Mouse (Mus musculus): ENCODE measurements around the gene Fam178b. TPM values are rescaled to one million over a fixed set of nuclear protein-coding genes. Genes with fewer than 3 reads are reported as not detected.
"Not testable (repeated sequence)": the region's sequence is repeated elsewhere in the genome, so short reads cannot be mapped to it uniquely, and the experiment has no call there.

The Fam178b gene
- polyA plus RNA-seq, 1 experiment from 2014 or later, result 5.5 TPM

DNA sequence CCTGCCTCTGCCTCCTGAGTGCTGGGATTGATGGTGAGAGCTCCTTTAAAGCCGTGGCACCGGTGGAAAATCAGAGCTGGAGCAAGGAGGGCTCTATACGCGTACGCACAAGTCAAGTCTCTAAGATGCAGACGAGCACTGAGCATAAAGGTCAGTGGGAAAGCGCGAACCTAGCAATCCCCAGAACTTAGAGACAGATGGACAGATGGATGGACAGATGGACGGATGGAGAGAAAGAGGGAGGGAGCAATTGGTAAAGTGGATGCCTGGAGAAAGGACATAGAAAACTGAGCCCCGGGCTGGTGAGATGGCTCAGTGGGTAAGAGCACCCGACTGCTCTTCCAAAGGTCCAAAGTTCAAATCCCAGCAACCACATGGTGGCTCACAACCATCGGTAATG, 142.2 kb downstream of the Fam178b start:
- Histone ChIP-seq H3K9me3 (ENCODE audit: control insufficient read depth, low read length) (no peaks in the 10 kb centered on the region), H3K27ac (ENCODE audit: low read length) (no peak overlapping the region), H3K9ac (ENCODE audit: low read length) (no peak overlapping the region), H3K36me3 (ENCODE audit: control insufficient read depth, insufficient read depth, low read length) (peaks cover 11% of the 10 kb centered on the region), H3K4me1 (replicated peaks; ENCODE audit: control insufficient read depth, insufficient read depth, low read length) (0 out of 2 replicates have a peak, but pooled peaks cover 5% of the 10 kb centered on the region), H3K4me3 (ENCODE audit: low read length) (no peak overlapping the region), H3K27me3 (ENCODE audit: control insufficient read depth, insufficient read depth, low read depth, low read length) (no peaks in the 10 kb centered on the region), H3K4me2 (ENCODE audit: low read depth, low read length) (no peak overlapping the region)
- WGBS, result 89% methylated on average over 12 of the region's 12 CpGs
- ATAC-seq (ENCODE audit: low read depth), result no peak

DNA sequence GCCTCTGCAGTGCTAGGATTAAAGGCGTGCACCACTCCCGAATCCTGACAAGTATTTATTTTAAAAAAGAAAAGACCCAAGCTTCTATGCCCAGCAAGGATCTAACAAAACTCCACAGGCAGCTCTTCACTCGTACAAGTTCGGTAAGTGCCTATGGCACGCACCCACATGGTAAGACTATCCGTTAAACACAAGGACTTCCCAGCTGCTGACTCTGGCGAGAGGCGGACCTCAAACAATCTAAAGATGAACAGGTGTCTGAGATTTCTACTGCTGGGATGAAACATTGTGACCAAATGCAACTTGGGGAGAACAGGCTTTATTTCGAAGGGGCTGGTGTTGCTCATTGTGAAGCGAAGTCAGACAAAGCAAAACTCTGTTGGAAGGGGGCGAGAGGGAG, 142.9 kb downstream of the Fam178b start:
- Histone ChIP-seq H3K27ac (ENCODE audit: low read length) (no peak overlapping the region), H3K4me1 (replicated peaks; ENCODE audit: control insufficient read depth, insufficient read depth, low read length) (0 out of 2 replicates have a peak, but pooled peaks cover 5% of the 10 kb centered on the region), H3K4me3 (ENCODE audit: low read length) (no peak overlapping the region), H3K9ac (ENCODE audit: low read length) (no peak overlapping the region), H3K36me3 (ENCODE audit: control insufficient read depth, insufficient read depth, low read length) (peaks cover 11% of the 10 kb centered on the region), H3K27me3 (ENCODE audit: control insufficient read depth, insufficient read depth, low read depth, low read length) (no peaks in the 10 kb centered on the region), H3K4me2 (ENCODE audit: low read depth, low read length) (no peak overlapping the region), H3K9me3 (ENCODE audit: control insufficient read depth, low read length) (no peaks in the 10 kb centered on the region)
- no peak for ATAC-seq (ENCODE audit: low read depth)
- WGBS, result 87% methylated on average over 11 of the region's 11 CpGs

DNA sequence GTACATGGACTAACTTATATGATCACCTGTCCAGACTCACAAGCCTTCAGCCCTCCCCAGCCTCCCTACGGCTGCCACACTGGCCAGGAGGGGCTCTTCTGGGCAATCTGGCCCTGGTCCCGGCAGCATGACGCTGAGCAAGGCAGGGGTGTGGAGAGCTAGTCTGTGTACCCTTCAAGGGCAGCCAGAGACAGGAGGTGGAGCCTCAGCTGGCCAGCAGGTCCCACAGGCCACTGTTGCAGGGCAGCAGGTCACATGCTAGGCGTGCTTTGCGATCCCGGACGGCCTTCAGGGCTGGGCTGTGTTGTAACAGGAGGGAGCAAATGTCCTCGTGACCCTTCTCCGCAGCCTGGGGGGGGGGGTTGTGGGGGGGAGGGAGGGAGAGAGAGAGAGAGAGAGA, 143.8 kb downstream of the Fam178b start, which contains the start of gene Gm42417:
Gene Gm42417, minus strand, starts transcription at position 244 of the 400 bp plus-strand sequence.
- ATAC-seq (ENCODE audit: low read depth), result peak; percentile 61
- Histone ChIP-seq H3K9ac (ENCODE audit: low read length) (no peak within 1 kb of the TSS), H3K36me3 (ENCODE audit: control insufficient read depth, insufficient read depth, low read length) (peaks cover 11% of the 10 kb centered on the region)

DNA sequence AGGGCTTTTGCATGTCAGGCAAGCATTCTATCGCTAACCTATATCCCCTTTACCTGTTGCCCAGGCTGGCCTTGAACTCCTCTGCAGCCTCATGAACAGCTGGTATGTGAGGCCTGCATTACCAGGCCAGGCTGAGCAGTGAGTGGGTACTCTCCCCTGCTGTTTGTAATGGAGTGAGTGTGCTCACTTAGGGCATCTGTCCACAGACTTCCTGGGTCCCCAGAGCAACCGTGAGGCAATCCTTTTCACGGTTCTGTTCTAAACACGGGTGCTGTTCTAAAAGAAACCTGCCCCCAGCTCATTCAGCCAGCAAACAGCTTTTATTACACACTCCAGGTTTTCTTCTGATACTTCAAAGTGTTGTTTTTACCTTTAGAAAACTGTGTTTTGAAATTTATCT, 144.3 kb downstream of the Fam178b start:
- 69% methylated on average over 4 of the region's 4 CpGs for WGBS
- Histone ChIP-seq H3K27ac (ENCODE audit: low read length) (no peak overlapping the region), H3K36me3 (ENCODE audit: control insufficient read depth, insufficient read depth, low read length) (peaks cover 11% of the 10 kb centered on the region), H3K4me1 (replicated peaks; ENCODE audit: control insufficient read depth, insufficient read depth, low read length) (peaks cover 10% of the 10 kb centered on the region), H3K27me3 (ENCODE audit: control insufficient read depth, insufficient read depth, low read depth, low read length) (no peaks in the 10 kb centered on the region), H3K4me3 (ENCODE audit: low read length) (no peak overlapping the region), H3K4me2 (ENCODE audit: low read depth, low read length) (no peak overlapping the region), H3K9me3 (ENCODE audit: control insufficient read depth, low read length) (no peaks in the 10 kb centered on the region), H3K9ac (ENCODE audit: low read length) (no peak overlapping the region)
- no peak for ATAC-seq (ENCODE audit: low read depth)

More for the DNA sequence above, 143.8 kb downstream of the Fam178b start, which contains the start of gene Gm42417:
- Histone ChIP-seq H3K27me3 (ENCODE audit: control insufficient read depth, insufficient read depth, low read depth, low read length) (no peaks in the 10 kb centered on the region), H3K4me1 (replicated peaks; ENCODE audit: control insufficient read depth, insufficient read depth, low read length) (peaks cover 6% of the 10 kb centered on the region; the same call in 1 of the 2 replicates), H3K4me2 (ENCODE audit: low read depth, low read length) (no peak within 1 kb of the TSS), H3K4me3 (ENCODE audit: low read length) (no peak within 1 kb of the TSS), H3K9me3 (ENCODE audit: control insufficient read depth, low read length) (no peaks in the 10 kb centered on the region), H3K27ac (ENCODE audit: low read length) (no peak within 1 kb of the TSS)
- WGBS, result 28% methylated on average over 7 of the region's 9 CpGs

DNA sequence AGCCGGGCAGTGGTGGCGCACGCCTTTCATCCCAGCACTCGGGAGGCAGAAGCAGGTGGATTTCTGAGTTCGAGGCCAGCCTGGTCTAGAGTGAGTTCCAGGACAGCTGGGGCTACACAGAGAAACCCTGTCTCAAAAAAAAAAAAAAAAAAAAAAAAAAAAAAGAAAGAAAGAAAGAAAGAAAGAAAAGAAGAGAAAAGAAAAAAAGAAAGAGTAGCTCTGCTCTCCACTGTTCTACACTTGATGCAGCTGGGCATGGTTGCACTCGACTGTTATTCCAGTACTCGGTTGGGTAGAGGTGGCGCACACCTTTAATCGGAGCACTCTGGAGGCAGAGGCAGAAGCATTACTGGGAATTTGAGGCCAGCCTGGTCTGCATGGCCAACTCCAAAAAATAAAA, 146.2 kb downstream of the Fam178b start, which contains the start of gene Ankrd23:
Gene Ankrd23, minus strand, starts transcription at position 101 of the 400 bp plus-strand sequence.
- H3K9ac ChIP-seq (ENCODE audit: low read length); H3K27ac ChIP-seq (ENCODE audit: low read length); ATAC-seq (ENCODE audit: low read depth); H3K9me3 ChIP-seq (ENCODE audit: control insufficient read depth, low read length); H3K27me3 ChIP-seq (ENCODE audit: control insufficient read depth, insufficient read depth, low read depth, low read length); H3K4me2 ChIP-seq (ENCODE audit: low read depth, low read length); H3K4me3 ChIP-seq (ENCODE audit: low read length): not testable (repeated sequence)
- H3K4me1 ChIP-seq (replicated peaks; ENCODE audit: control insufficient read depth, insufficient read depth, low read length), result peaks cover 11% of the 10 kb centered on the region
- WGBS, result 88% methylated on average over 9 of the region's 9 CpGs
- peaks cover 11% of the 10 kb centered on the region for H3K36me3 ChIP-seq (ENCODE audit: control insufficient read depth, insufficient read depth, low read length)

DNA sequence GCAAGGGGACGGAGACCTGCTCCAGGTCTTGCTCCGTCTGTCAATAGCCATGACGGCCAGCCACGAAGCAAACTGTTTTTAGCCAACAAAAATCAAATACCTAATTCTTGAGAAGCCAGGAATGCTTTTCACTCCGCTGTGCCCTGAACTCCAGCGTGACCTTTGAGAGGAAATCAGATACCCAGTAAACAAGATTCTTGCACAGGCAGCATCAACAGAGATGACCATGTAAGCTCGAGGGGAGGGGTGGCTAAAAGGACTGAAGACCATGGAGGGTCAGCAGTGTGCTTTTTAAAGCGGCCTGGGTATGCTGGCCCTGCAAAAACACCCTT, 146.6 kb downstream of the Fam178b start:
- no peak overlapping the region for H3K4me3 ChIP-seq (ENCODE audit: low read length)

DNA sequence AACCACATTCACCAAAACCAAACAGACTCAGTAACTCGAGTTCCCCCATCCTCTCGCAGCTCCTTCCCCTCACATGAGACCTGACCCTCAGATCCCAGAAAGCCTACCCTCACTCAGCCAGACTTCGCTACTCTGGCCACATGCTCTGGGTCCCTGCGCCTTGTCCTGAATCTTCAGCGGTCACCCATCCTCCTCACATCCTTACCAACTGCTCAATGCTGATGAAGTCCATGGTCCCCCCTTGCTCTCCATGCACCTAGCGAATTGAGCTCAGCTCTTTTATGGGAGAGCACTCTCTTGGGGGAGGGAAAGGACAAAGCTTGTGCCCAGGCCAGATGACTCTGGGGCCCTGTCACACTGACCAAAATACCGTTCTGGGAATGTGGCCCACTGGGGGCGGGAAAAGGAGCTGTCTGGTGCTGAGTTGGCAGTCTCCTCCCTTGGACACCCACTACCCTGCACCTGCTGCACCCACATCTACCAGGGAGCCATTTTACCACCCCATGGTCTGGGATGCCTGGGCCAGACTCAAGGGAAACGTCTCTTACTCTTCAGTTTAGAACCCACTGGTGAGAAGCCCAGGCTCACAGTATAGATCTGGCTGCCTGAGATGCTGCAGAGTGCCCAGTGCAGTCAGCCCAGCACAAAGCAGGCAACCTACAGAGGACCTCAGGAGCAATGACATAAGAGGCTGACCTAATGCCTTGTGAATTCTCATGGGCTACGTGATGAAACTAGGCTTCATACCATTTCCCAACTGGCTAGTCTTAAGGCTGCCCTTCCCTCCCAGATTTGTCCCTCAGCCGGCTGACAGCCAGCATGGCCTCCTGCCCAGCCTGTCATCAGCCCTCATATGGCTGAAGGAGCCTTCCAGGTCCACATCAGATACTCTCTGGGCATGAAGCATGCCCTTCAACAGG, 147.2 kb downstream of the Fam178b start:
- 0 out of 2 replicates have a peak, but pooled peaks have one; percentile 15 for ATAC-seq (ENCODE audit: low read depth)
- Histone ChIP-seq H3K36me3 (ENCODE audit: control insufficient read depth, insufficient read depth, low read length) (peaks cover 7% of the 10 kb centered on the region), H3K4me1 (replicated peaks; ENCODE audit: control insufficient read depth, insufficient read depth, low read length) (peaks cover 11% of the 10 kb centered on the region), H3K9me3 (ENCODE audit: control insufficient read depth, low read length) (no peaks in the 10 kb centered on the region), H3K27ac (ENCODE audit: low read length) (no peak overlapping the region), H3K27me3 (ENCODE audit: control insufficient read depth, insufficient read depth, low read depth, low read length) (no peaks in the 10 kb centered on the region), H3K9ac (ENCODE audit: low read length) (no peak overlapping the region), H3K4me3 (ENCODE audit: low read length) (no peak overlapping the region), H3K4me2 (ENCODE audit: low read depth, low read length) (no peak overlapping the region)
- WGBS, result 73% methylated on average over 11 of the region's 11 CpGs

More for the DNA sequence above, 146.6 kb downstream of the Fam178b start:
- no peak for ATAC-seq (ENCODE audit: low read depth)
- Histone ChIP-seq H3K27me3 (ENCODE audit: control insufficient read depth, insufficient read depth, low read depth, low read length) (no peaks in the 10 kb centered on the region), H3K4me1 (replicated peaks; ENCODE audit: control insufficient read depth, insufficient read depth, low read length) (peaks cover 11% of the 10 kb centered on the region), H3K4me2 (ENCODE audit: low read depth, low read length) (no peak overlapping the region), H3K9me3 (ENCODE audit: control insufficient read depth, low read length) (no peaks in the 10 kb centered on the region), H3K36me3 (ENCODE audit: control insufficient read depth, insufficient read depth, low read length) (peaks cover 10% of the 10 kb centered on the region), H3K27ac (ENCODE audit: low read length) (no peak overlapping the region), H3K9ac (ENCODE audit: low read length) (no peak overlapping the region)
- 54% methylated on average over 8 of the region's 8 CpGs for whole genome bisulfite sequencing

DNA sequence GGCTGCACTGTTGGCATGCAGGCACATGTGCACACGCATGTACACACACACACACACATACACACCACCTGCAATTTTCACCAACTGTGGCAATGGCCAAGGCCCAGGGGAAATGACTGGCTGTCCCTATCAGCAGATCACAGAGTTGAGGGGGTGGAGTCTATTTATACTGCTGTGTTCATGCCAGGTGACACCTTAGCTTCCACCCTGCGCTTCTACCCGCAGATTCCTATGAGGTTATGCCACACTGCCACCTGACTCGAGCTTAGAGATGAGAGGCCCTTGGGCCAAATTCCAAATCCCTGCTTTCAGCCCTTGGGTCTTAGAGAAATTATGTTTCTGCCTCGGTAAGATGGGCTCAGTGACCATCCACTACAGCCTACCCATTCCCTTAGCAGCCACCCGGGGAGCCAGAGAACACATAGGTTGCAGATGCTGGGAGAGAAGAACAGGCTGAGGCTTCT, 148.4 kb downstream of the Fam178b start:
- Histone ChIP-seq H3K27ac (ENCODE audit: low read length) (no peak overlapping the region), H3K27me3 (ENCODE audit: control insufficient read depth, insufficient read depth, low read depth, low read length) (no peaks in the 10 kb centered on the region), H3K36me3 (ENCODE audit: control insufficient read depth, insufficient read depth, low read length) (peaks cover 7% of the 10 kb centered on the region), H3K4me2 (ENCODE audit: low read depth, low read length) (no peak overlapping the region), H3K4me1 (replicated peaks; ENCODE audit: control insufficient read depth, insufficient read depth, low read length) (peaks cover 11% of the 10 kb centered on the region), H3K4me3 (ENCODE audit: low read length) (no peak overlapping the region), H3K9me3 (ENCODE audit: control insufficient read depth, low read length) (no peaks in the 10 kb centered on the region), H3K9ac (ENCODE audit: low read length) (no peak overlapping the region)
- WGBS, result 54% methylated on average over 6 of the region's 6 CpGs
- no peak for ATAC-seq (ENCODE audit: low read depth)

DNA sequence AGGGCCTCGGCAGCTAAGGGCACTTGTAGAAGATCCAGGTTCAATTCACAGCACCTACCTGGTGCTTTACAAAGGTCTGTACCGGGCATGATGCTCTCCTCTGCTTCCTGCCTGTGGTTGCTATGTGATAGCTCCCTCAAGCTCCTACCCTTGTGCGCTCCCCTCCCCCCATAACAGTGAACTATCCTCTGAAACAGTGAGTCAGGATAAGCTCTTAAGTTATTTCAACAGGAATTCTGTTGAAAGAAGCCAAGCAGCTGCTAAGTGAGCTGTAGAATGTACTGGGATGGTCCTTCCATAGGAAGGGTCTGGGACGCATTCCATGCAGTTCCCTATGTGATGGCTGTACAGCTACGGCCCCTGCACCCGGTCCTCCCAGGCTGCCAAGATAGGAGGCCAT, 149.4 kb downstream of the Fam178b start:
- no peaks in the 10 kb centered on the region for H3K27me3 ChIP-seq (ENCODE audit: control insufficient read depth, insufficient read depth, low read depth, low read length)
- no peak overlapping the region for H3K4me2 ChIP-seq (ENCODE audit: low read depth, low read length)
- H3K4me3 ChIP-seq (ENCODE audit: low read length), result no peak overlapping the region
- H3K36me3 ChIP-seq (ENCODE audit: control insufficient read depth, insufficient read depth, low read length), result peaks cover 5% of the 10 kb centered on the region; the same call in 1 of the 2 replicates
- H3K4me1 ChIP-seq (replicated peaks; ENCODE audit: control insufficient read depth, insufficient read depth, low read length), result peaks cover 11% of the 10 kb centered on the region
- no peak overlapping the region for H3K27ac ChIP-seq (ENCODE audit: low read length)
- ATAC-seq (ENCODE audit: low read depth), result peak; percentile 46; the same call in 1 of the 2 replicates
- no peaks in the 10 kb centered on the region for H3K9me3 ChIP-seq (ENCODE audit: control insufficient read depth, low read length)
- WGBS, result 63% methylated on average over 6 of the region's 6 CpGs
- H3K9ac ChIP-seq (ENCODE audit: low read length), result no peak overlapping the region
